Mouse (Mus musculus) erythroblast, embryonic 14.5 days (primary cell): Measurements from ENCODE around the gene Cadps.

ENCODE experiments used
- GATA1 ChIP-seq: IDR thresholded peaks from 2 replicates; pipeline ENCODE4 v1.6.1; 2012; ENCODE audit warnings: low read length, inconsistent platforms, mixed read lengths
- TAL1 ChIP-seq: IDR thresholded peaks from 3 replicates; pipeline ENCODE4 v1.6.1; 2012; ENCODE audit warnings: low read length, inconsistent platforms, mixed read lengths

- no peak for TF ChIP-seq GATA1
- TF ChIP-seq TAL1: no peak
Observed at GRCm38 (mm10) chr14:12581657-12582056, 241.2 kb downstream of the Cadps start.
